Mouse (Mus musculus): ENCODE measurements at regions not wholly inside any gene's neighbourhood (a gene's known extent, or its start where the extent isn't known, plus 50 kb on each side); places are given as distances from the start of the nearest gene placed in this dataset.
A peak's percentile ranks its signal among the peaks of the same experiment; 100 is the strongest.

DNA sequence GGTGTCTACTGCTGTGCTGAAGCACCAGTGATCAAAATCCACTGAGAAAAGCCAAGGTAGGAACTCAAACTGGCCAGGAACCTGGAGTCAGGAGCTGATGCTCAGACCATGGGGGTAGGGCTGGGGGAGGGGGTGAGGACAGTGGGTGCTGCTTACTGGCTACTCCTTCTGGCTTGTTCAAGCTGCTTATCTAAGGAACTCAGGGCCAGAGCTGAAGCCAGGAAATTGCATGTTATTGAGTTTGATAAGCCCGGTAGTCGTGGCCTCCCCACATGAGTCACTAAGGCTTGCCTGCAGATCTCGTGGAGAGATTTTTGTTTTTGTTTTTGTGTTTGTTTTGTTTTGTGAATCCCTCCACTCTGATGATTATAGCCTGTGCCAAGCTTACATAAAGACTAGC is 65.9 kb downstream of the Tmem215 start:
- 85% methylated on average over 3 of the region's 3 CpGs for WGBS
- no peak overlapping the region for H3K4me2 ChIP-seq
- no peak overlapping the region for H3K27ac ChIP-seq (replicated peaks)
- H3K36me3 ChIP-seq, result no peaks in the 10 kb centered on the region
- H3K4me3 ChIP-seq, result no peak overlapping the region
- H3K27me3 ChIP-seq, result no peaks in the 10 kb centered on the region
- no peaks in the 10 kb centered on the region for H3K4me1 ChIP-seq (replicated peaks)
- no peaks in the 10 kb centered on the region for H3K9me3 ChIP-seq
- no peak overlapping the region for H3K9ac ChIP-seq
- ATAC-seq (ENCODE audit: low FRiP score, low read depth), result no peak

DNA sequence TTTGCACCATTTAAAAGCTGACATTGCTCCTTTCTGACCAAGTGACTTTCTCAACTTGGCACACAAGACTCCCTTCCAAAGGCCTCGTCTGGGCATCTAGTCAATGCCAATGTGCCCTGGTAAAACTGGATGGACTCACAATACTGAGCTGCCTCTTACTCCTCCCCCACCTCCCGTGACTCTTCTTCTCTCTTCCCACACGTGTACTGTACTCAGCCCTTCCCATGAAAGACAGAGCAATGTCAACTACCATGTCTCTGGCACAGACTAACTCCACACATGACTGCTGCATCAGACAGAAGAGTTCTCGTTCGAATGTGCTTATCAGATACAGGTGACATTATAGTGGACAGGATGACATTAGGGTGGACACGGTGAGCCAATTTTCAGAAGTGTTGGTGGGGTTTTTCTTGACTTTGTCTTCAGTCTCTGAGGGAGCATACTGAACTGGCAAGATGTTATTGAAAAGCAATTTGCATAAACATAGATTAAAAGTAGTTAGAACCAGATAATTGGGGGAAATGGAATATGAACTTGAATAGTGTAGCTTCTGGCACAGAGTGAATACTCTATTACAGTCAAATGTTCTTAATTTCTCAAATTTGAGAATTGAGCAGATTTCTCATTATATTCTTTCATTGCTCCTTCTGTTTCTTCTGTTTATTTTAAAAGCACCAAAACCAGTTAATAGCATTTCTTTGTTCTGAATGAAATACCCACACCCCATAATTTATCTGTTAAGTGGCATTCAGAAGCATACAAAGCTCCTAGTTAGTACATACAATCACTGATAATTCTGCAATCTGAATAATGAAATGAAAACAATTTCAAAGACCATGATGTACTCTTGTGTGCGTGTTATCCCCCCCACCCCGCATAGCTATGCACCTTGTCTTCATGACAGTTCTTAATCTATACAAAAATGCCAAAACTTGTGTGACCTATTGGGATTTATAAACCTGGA is 71.4 kb downstream of the Tmem215 start:
- WGBS, result 85% methylated on average over 8 of the region's 8 CpGs
- no peak for ATAC-seq (ENCODE audit: low FRiP score, low read depth)
- no peak overlapping the region for H3K27ac ChIP-seq (replicated peaks)

DNA sequence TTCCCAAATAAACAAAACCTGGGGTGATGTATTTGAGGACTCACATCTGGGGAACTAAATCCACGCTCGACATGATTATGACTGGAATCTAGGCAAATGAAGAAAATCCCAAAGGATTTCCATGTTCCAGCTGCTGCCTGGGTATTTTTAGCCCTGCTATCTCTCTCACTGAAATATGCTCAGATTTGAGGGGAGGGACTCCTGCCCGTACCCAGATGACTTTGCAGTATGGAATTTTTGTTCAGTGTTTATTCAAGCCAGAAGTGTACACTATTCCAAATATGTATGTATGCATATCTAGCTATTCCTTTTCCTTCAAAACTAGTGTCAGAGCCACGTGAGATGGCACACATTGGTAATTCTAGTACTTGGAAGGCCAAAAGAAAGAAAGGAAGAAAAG is 72.1 kb downstream of the Tmem215 start:
- H3K27ac ChIP-seq (replicated peaks), result no peak overlapping the region
- H3K4me1 ChIP-seq (replicated peaks), result no peaks in the 10 kb centered on the region
- no peaks in the 10 kb centered on the region for H3K9me3 ChIP-seq
- H3K4me3 ChIP-seq, result no peak overlapping the region
- no peaks in the 10 kb centered on the region for H3K36me3 ChIP-seq
- no peak overlapping the region for H3K4me2 ChIP-seq
- H3K9ac ChIP-seq, result no peak overlapping the region
- no peak for ATAC-seq (ENCODE audit: low FRiP score, low read depth)
- 49% methylated on average over 4 of the region's 4 CpGs for WGBS
- H3K27me3 ChIP-seq, result no peaks in the 10 kb centered on the region

More for the DNA sequence above, 71.4 kb downstream of the Tmem215 start:
- Histone ChIP-seq H3K9ac (no peak overlapping the region), H3K9me3 (no peaks in the 10 kb centered on the region), H3K4me3 (no peak overlapping the region), H3K4me2 (no peak overlapping the region), H3K4me1 (replicated peaks) (no peaks in the 10 kb centered on the region), H3K36me3 (no peaks in the 10 kb centered on the region), H3K27me3 (no peaks in the 10 kb centered on the region)

DNA sequence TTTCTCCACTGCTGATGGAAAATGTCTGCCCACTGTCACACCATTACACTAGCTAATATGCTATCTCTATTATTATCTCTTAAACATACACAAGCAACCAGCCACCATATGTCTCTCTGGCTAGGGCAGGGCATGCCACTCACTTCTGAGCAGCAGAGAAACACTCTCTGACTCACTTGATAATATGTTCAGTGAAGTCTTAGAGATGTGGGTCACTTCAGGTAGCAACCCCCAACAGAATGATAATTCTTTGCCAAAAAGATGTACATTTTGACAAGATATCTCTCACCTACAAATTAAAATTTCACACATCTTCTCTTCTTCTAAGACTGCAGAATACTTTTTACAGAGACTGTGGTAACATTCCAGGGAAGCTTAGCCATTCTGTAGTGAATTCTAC is 72.8 kb downstream of the Tmem215 start:
- ATAC-seq (ENCODE audit: low FRiP score, low read depth), result no peak
- H3K27me3 ChIP-seq, result no peaks in the 10 kb centered on the region
- H3K36me3 ChIP-seq, result no peaks in the 10 kb centered on the region
- no peaks in the 10 kb centered on the region for H3K4me1 ChIP-seq (replicated peaks)
- H3K27ac ChIP-seq (replicated peaks), result no peak overlapping the region
- H3K4me2 ChIP-seq, result no peak overlapping the region
- no peak overlapping the region for H3K9ac ChIP-seq
- no peak overlapping the region for H3K4me3 ChIP-seq
- H3K9me3 ChIP-seq, result no peaks in the 10 kb centered on the region

DNA sequence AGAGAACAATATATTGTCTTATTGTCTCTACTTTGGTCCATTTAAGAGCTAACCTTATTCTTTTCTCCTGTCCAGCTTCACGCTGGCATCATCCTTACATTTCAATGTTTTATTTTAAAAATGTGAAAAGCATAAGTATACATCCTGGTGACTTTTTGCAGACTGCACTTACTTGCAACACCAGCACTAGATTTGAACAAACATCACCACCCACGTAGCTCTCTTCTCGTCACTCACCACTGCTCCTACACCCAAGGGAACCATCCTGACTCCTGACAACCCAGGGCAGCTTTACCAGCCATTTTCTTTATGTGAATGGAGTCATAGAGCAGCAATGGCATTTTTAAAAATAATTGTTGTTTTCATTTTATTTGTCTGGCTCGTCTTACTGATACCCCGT is 73.7 kb downstream of the Tmem215 start:
- no peak for ATAC-seq (ENCODE audit: low FRiP score, low read depth)

DNA sequence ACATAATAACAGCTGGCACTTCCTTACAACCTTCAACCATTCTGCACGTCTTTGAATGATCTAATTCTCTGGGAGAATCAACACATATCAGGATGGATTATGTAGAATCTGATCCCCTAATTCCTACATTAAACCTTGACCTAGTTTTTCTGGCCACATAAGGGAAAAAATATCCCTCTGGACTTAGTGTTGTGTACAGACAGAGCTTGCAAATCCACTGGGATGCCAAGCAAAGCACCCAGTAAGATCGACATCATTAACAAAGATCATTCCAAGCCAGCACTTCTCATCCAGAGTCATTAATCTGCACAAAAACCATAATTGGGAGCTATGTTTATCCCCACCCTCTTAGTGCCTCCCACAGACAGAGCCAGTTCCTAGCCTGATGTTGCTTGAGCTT is 87.8 kb downstream of the Tmem215 start:
- ATAC-seq (ENCODE audit: low FRiP score, low read depth), result no peak
- Histone ChIP-seq H3K36me3 (no peaks in the 10 kb centered on the region), H3K27ac (replicated peaks) (no peak overlapping the region), H3K4me3 (no peak overlapping the region), H3K4me1 (replicated peaks) (no peaks in the 10 kb centered on the region), H3K9ac (no peak overlapping the region), H3K9me3 (no peaks in the 10 kb centered on the region), H3K27me3 (no peaks in the 10 kb centered on the region), H3K4me2 (no peak overlapping the region)
- 73% methylated on average over 2 of the region's 2 CpGs for WGBS

More for the DNA sequence above, 73.7 kb downstream of the Tmem215 start:
- H3K4me1 ChIP-seq (replicated peaks), result no peaks in the 10 kb centered on the region
- H3K4me2 ChIP-seq, result no peak overlapping the region
- H3K27me3 ChIP-seq, result no peaks in the 10 kb centered on the region
- no peaks in the 10 kb centered on the region for H3K9me3 ChIP-seq
- no peak overlapping the region for H3K9ac ChIP-seq
- H3K27ac ChIP-seq (replicated peaks), result no peak overlapping the region
- no peak overlapping the region for H3K4me3 ChIP-seq
- WGBS, result 73% methylated on average over 5 of the region's 5 CpGs
- H3K36me3 ChIP-seq, result no peaks in the 10 kb centered on the region

DNA sequence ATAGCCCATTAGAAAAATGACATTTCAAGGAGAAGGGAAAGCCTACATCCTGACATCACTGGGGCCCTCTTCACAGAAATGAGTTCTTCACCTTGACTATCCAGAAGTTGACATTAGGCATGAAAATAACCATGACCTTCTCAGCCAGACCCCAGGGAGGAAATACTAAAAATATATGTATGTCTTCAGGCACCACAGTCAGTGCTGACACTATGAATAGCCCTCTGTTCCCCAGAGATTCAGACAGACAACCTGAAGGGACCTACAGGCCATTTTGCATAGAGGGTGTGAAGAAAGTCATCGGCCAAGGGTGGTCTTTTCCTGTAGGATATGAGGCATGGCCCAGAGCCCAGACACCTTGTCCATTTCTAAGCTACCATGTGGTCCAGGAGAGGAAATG is 101.3 kb downstream of the Tmem215 start:
- Histone ChIP-seq H3K9me3 (no peaks in the 10 kb centered on the region), H3K9ac (no peak overlapping the region), H3K4me2 (no peak overlapping the region), H3K4me3 (no peak overlapping the region), H3K4me1 (replicated peaks) (no peaks in the 10 kb centered on the region), H3K27ac (replicated peaks) (no peak overlapping the region), H3K27me3 (no peaks in the 10 kb centered on the region), H3K36me3 (no peaks in the 10 kb centered on the region)
- 89% methylated on average over 1 of the region's 1 CpGs for WGBS
- no peak for ATAC-seq (ENCODE audit: low FRiP score, low read depth)

DNA sequence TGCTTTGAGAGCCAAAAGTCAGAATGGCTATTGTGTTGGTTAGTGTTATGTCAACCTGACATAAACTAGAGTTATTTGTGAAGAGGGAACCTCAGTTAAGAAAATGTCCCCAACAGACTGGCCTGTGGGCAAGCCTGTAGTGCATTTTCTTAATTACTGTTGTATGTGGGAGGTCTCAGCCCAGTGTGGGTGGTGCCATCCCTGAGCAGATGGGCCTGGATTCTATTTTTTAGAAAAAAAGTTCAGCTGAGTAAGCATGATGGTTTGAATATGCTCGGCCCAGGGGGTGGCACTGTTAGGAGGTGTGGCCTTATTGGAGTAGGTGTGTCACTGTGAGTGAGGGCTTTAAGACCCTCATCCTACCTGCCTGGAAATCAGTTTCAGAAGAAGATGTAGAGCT is 104.0 kb downstream of the Tmem215 start:
- Histone ChIP-seq H3K4me1 (replicated peaks) (no peaks in the 10 kb centered on the region), H3K9ac (no peak overlapping the region), H3K27ac (replicated peaks) (no peak overlapping the region), H3K4me3 (no peak overlapping the region), H3K36me3 (no peaks in the 10 kb centered on the region), H3K27me3 (no peaks in the 10 kb centered on the region), H3K9me3 (no peaks in the 10 kb centered on the region), H3K4me2 (no peak overlapping the region)
- ATAC-seq (ENCODE audit: low FRiP score, low read depth), result no peak
- 86% methylated on average over 1 of the region's 1 CpGs for WGBS

DNA sequence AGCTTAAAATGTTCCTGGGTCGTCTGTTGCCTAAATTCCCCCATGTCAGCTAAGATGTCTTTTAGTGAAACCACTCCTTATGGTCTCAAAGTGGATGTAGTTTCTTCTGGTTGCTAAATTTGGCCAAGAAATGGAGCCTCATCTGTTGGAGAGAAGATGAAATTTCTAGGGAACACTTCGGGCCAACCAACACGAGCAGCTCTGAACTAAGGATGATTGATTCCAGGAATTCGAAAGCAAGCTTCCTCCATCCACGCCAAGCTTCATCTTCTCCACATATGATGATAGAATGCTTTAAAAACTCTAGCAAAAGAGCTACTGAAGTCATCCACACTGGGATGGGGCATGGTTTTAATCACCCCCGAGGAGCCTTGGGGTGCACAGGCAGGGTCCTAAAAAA is 112.5 kb downstream of the Tmem215 start:
- H3K9me3 ChIP-seq, result no peaks in the 10 kb centered on the region
- WGBS, result 88% methylated on average over 6 of the region's 6 CpGs
- H3K4me2 ChIP-seq, result no peak overlapping the region
- no peaks in the 10 kb centered on the region for H3K27me3 ChIP-seq
- no peak overlapping the region for H3K9ac ChIP-seq
- no peak overlapping the region for H3K27ac ChIP-seq (replicated peaks)
- ATAC-seq (ENCODE audit: low FRiP score, low read depth), result no peak
- no peak overlapping the region for H3K4me3 ChIP-seq
- H3K4me1 ChIP-seq (replicated peaks), result no peaks in the 10 kb centered on the region
- no peaks in the 10 kb centered on the region for H3K36me3 ChIP-seq

DNA sequence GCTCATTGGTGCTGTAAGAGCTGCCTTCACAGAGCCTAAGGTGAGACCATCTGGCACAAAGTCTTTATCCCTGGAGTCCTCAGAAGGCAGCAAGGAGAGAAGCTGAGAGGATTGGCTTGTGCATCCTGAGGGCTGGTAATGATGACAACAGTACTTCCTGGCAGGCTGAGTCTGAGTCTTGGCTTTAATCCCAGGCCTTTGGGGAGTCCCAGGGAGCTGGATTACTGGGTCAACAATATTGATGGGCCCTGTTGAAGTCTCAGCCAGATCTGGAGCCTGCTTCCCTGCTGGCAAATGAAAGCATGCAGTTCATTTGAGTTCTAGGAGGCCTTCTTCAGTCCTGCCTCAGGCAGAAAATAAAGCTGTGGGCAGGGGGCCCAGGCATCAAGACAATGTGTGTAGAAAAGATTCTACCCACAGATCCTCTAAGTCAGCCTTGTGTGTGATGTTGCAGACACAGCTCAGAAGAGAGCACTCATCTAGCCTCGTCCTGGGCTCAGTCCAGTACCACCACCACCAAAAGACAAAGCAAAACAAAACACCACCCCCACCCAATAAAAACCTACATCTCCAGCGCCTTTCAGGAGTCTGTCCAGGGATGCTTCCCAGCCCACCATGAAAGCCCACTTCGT is 113.1 kb downstream of the Tmem215 start:
- Histone ChIP-seq H3K4me3 (no peak overlapping the region), H3K9me3 (no peaks in the 10 kb centered on the region), H3K27ac (replicated peaks) (no peak overlapping the region), H3K4me2 (no peak overlapping the region), H3K9ac (no peak overlapping the region), H3K36me3 (no peaks in the 10 kb centered on the region), H3K27me3 (no peaks in the 10 kb centered on the region), H3K4me1 (replicated peaks) (no peaks in the 10 kb centered on the region)
- ATAC-seq (ENCODE audit: low FRiP score, low read depth), result peak; percentile 51; the same call in 1 of the 2 replicates
- 76% methylated on average over 3 of the region's 3 CpGs for WGBS

DNA sequence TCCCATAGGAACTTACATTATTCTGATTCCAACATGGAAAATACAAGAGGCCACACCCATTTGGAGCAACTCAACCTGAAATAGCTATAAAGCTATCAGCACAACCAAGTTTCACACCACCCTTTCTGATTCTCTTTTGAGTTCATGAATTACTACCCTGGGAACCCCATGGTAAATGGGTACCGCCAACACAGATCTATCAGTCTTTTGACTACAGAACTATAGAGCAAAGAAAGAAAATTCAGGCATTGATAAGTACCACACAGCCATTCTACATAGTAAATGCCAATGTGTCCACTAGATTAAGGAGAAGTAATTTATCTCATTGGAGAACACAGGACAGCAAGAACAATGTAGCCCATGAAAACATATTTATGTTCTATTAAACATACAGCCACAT is 114.1 kb downstream of the Tmem215 start:
- WGBS, result 79% methylated on average over 1 of the region's 1 CpGs
- ATAC-seq (ENCODE audit: low FRiP score, low read depth), result no peak

DNA sequence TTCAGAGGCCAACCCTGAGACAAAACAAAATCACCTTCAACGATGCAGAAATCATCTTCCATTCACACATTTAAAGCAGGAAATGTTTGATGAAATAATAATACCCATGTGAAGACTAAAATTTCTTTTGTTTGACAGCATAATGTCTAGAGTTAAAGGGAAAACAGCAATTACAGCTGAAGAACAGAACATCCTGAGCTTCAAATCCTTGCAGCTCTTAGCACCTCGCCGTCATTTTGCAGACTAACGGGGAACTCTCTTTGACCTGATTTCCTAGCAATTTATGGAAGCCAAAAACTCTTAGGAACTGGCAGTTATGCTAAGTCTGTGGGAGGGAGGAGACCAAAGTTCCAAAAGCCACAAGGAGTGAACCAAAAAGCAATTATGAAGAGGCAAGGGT is 115.3 kb downstream of the Tmem215 start:
- WGBS, result 91% methylated on average over 4 of the region's 4 CpGs
- H3K4me3 ChIP-seq, result no peak overlapping the region

More for the DNA sequence above, 114.1 kb downstream of the Tmem215 start:
- Histone ChIP-seq H3K36me3 (no peaks in the 10 kb centered on the region), H3K4me2 (no peak overlapping the region), H3K27me3 (no peaks in the 10 kb centered on the region), H3K4me1 (replicated peaks) (no peaks in the 10 kb centered on the region), H3K9me3 (no peaks in the 10 kb centered on the region), H3K9ac (no peak overlapping the region), H3K4me3 (no peak overlapping the region), H3K27ac (replicated peaks) (no peak overlapping the region)

More for the DNA sequence above, 115.3 kb downstream of the Tmem215 start:
- H3K9ac ChIP-seq, result no peak overlapping the region
- H3K9me3 ChIP-seq, result no peaks in the 10 kb centered on the region
- no peaks in the 10 kb centered on the region for H3K27me3 ChIP-seq
- no peak overlapping the region for H3K27ac ChIP-seq (replicated peaks)
- H3K36me3 ChIP-seq, result no peaks in the 10 kb centered on the region
- H3K4me1 ChIP-seq (replicated peaks), result no peaks in the 10 kb centered on the region
- H3K4me2 ChIP-seq, result no peak overlapping the region
- ATAC-seq (ENCODE audit: low FRiP score, low read depth), result no peak

Measured in hindbrain, embryonic 15.5 days (tissue).